Mouse (Mus musculus): ENCODE results near the gene Ccdc71.

Ccdc71 gene

DNA sequence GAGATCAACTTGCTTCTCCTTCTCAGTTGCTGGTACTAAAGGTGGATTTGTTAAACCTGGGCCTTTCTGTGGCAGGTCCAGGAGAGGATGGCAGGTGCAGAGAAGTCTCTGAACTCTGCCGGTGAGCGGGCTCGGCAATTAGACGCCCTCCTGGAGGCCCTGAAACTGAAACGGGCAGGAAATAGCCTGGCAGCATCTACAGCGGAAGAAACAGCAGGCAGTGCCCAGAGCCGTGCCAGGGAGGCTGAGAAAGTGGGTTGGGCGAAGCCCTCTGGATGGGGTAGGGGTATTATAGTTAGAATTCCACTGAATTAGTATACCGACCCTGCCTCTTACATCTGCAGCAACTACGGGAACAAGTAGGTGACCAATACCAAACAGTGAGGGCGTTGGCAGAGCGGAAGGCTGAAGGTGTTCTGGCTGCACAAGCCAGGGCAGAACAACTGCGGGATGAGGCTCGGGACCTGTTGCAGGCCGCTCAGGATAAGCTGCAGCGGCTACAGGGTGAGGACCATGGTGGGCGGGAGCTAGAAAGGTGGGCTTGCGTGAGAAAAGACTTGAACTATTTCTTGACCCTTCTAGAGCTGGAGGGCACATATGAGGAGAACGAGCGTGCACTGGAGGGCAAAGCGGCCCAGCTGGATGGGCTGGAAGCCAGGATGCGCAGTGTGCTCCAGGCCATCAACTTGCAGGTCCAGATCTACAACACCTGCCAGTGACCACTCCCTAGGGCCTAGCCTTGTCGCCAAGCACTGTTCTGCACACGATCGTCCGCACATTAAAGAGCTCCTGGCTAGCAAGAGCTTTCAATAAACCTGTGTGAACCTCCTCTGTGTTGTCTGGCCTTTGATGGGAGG lies 29.6 kb downstream of the Ccdc71 start:
- no peak for DNase-seq (ENCODE audit: low read depth, low spot score)

DNA sequence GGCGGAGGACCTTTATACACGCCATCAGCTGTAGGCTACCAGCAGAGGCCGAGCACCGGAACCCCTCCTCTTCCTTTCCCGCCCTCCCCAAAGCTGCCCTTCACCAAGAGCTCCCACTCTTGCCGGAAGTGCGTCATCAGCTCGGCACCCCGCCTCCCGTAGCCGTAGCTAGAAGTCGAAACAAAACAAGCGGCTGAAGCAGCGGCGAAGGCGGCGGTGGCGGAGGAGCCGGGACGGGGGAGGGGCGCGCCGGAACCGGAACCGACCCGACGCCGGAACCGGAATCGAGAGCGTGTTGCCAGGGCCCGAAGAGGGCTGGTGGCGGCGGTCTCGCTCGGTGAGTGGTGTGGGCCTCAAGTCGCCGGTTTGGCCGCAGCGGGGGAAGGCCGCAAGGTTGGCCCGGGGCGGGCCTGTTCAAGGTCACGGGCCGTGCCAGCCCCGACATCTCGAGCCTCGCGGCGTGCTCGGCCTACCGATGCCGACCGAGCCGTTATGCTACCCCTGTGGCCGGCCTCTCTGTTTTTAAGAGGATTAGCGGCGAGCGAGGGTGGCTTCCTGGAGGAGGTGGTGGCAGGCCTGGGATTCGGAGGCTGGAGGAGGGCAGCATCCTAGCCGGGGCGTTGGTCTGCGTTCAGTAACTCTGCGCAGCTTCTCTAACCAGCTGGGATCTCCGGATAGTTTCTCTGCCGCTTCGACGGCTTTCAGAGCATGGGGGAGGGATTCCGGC lies 30.4 kb downstream of the Ccdc71 start, which contains the start of gene Usp19:
Usp19 (plus strand) TSS at position 44 of the 727 bp plus-strand sequence.
- DNase-seq (ENCODE audit: low read depth, low spot score): peak; percentile 95

DNA sequence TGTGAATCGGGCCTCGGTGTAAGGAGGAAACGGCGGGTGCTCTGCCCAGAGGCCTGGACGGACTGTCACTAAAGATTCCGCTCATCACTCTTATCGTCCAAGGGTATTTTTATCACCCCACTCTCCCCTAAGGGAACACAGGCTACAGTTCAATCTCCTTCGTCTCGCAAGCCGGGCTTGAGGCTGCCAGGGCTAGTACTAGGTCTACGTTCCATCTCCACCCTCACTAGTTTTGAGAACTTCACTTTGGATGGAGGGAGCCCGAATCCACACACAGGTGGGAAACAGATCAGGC lies 30.9 kb downstream of the Ccdc71 start:
- no peak for DNase-seq (ENCODE audit: low read depth, low spot score)

DNA sequence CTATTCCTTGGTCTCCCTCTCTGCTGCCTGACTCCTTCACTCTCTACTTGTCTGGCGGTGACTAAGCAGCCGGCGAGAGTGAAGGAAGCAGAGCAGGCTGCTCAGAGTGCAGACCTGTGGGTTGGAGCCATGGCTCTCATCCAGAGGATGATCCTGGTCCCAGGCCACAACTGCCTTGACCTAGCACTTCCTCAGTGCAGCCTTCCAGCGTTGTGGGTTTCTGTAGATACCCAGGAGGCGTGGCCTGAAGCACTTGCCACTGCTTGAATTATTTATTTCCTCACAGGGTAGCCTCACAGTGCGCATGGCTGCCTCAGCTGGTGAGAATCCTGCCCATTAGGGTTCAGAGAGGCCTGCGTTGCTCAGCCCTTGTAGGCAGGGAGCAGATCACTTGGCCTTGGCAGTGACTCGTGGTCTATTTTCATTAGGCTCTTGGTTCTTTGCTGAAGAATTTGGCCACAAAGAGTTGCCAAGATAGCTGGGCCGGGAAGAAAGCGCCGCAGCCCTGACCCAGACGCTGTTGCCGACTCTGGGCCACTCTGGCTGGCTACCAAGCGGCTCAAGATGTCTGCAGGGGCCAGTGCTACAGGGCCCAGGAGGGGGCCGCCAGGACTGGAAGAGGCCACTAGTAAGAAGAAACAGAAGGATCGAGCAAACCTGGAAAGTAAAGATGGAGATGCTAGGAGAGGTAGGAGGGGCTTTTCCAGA lies 31.9 kb downstream of the Ccdc71 start:
- DNase-seq (ENCODE audit: low read depth, low spot score): no peak

DNA sequence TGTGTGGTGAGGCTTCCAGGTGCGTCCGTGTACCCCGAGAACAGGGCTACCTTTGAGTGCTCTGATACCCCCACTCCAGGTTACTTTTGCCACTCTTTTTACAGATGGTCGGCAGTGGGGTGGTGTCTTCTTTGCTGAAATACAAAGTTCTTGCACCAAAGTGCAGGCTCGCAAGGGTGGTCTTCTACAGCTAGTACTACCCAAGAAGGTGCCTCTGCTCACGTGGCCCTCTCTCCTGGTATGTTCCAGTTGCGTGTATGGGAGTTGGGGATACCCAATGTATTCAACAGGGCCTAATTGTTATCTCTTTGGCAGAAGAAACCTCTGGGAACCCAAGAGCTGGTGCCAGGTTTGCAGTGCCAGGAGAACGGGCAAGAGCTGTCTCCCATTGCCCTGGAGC lies 32.9 kb downstream of the Ccdc71 start:
- DNase-seq (ENCODE audit: low read depth, low spot score): no peak

DNA sequence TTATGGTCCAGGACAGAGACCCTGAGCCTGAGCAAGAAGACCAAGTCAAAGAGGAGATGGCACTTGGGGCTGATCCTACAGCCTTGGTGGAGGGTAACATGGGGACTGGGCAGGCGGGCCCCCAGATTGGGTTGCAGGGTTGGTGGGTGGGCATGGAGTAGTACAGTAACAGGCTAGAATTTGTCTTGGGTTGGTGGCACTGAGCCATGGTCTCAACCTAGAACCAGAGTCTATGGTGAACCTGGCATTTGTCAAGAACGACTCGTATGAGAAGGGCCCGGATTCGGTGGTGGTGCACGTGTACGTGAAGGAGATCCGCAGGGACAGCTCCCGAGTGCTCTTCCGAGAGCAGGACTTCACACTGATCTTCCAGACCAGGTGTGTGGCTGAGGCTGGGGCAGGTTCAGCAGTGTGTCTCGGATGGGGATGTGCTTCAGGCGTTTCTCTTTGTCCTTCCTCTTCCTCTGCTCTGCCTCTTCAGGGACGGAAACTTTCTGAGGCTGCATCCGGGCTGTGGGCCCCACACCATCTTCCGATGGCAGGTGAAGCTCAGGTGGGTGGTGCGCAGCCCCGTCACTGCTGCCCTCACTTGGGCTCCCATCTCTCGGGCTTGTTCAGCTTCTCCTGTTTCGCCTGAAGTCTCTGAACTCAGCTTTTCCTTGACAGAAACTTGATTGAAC lies 34.0 kb downstream of the Ccdc71 start:
- DNase-seq (ENCODE audit: low read depth, low spot score): no peak

DNA sequence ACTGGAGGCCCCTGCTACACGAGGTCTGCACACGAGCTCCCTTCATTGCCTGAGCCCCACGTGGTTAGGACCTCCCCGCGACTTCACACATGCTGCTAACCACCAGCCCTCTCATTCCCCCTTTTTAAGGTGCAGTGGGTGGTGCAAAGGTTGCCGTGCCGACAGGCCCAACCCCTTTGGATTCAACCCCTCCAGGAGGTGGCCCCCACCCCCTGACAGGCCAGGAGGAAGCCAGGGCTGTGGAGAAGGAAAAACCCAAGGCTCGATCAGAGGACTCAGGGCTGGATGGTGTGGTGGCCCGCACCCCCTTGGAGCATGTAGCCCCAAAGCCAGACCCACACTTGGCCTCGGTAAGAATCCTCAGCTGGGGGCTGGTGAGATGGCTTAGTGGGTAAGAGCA lies 34.6 kb downstream of the Ccdc71 start:
- no peak for DNase-seq (ENCODE audit: low read depth, low spot score)

DNA sequence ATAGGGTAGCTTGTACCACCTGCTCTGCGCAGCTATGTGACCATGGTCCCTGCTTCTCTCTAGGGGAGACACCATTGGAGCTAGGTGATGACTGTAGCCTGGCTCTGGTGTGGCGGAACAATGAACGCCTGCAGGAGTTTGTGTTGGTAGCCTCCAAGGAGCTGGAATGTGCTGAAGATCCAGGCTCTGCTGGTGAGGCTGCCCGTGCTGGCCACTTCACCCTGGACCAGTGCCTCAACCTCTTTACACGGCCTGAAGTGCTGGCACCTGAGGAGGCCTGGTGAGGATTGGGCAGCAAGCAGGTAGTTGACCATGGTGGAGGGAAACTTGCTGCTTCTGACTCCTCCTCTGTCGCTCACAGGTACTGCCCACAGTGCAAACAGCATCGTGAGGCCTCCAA lies 38.9 kb downstream of the Ccdc71 start:
- no peak for DNase-seq (ENCODE audit: low read depth, low spot score)

DNA sequence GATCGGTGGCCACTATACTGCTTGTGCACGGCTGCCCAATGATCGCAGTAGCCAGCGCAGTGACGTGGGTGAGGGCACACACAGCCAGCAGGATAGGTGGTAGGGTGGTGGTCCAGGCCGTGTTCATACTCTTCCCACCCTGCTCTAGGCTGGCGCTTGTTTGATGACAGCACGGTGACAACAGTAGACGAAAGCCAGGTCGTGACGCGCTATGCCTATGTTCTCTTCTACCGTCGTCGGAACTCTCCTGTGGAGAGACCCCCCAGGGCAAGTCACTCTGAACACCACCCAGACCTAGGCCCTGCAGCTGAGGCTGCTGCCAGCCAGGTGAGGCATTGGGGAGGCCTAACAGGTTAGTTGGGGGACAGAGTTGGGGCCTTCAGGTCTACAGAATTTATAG lies 39.6 kb downstream of the Ccdc71 start:
- DNase-seq (ENCODE audit: low read depth, low spot score): no peak

DNA sequence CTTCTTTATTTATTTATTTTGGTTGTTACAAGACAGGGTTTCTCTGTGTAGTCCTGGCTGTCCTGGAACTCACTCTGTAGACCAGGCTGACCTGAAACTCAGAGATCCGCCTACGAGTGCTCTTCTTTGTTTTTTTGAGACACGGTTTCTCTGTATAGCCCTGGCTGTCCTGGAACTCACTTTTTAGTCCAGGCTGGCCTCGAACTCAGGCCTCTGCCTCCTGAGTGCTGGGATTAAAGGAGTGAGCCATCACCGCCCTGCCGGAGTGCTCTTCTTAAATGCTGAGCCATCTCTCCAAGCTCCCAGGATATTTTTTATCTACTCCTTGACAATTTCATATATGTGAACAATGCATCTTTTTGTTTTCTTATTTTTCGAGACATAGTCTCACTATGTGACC lies 46.6 kb downstream of the Ccdc71 start:
- no peak for DNase-seq (ENCODE audit: low read depth, low spot score)

DNA sequence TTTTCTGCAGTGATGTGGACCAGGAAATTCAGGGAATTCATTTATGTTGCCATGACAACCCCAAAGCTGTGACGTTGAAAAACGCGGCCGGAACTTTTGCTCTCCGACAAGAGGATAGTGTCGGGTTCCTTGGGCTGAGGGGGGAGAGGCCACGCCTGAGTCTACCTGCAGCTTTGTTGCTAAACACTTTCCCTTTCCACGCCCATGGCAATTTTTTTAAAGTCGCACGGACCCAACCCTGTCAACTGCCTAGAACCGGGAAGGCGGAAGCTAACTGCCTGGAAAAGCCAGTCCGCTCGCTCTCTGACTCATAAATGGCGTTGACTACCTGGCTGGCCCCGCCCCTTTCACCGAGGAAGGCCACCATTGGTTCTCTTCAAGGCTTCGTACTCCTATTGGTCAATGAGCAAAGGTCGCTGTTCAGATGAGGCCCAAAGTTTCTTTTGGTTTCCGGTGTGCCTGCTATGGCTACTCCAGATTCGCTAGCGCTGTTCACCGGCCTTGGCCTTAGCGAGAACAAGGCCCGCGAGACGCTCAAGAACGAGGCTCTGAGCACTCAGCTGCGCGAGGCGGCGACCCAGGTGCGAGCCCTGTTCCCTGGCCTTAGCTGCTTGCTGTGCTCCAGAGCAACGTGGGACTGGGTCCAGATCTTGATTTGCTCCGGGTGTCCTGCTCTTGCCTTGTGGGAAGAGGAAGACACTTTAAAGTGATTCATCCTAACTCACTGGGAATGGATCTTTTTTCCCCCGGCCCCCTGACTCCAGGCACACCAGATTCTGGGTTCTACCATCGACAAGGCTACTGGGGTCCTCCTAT lies 47.5 kb downstream of the Ccdc71 start, which contains the start of gene Qars:
Qars (plus strand) TSS at position 88 of the 816 bp plus-strand sequence.
- DNase-seq (ENCODE audit: low read depth, low spot score): peak; percentile 96

DNA sequence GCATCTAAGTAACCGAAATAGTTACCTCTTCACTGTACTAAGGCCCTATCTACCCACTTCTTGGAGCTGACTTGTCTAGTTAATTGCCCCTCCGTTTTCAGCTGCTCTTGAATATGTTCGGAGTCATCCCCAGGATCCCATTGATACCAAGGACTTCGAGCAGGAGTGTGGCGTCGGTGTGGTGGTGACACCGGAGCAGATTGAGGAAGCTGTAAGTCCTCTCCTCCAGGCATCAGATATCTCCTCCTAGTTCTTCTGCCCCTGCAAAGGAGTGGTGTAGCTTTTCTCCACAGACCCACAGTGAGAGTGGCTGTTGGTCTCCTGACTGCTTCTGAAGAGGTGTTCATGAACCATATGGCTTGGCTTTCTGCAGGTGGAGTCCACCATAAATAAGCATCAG lies 48.4 kb downstream of the Ccdc71 start:
- DNase-seq (ENCODE audit: low read depth, low spot score): no peak
